Mouse (Mus musculus) neural tube, embryonic 10.5 days (tissue): ENCODE results near the gene Scap.

Experiments
- DNase-seq: peaks from one replicate; pipeline ENCODE4 v3.0.0-alpha.2; 2017; ENCODE audit warnings: low spot score; ENCODE audit errors: extremely low spot score

The Scap gene

GRCm38 (mm10) chr9:110333135-110333895, at the start of gene Scap:
Gene Scap, plus strand, starts transcription at chr9:110333288.
- DNase-seq: peak; percentile 100

- no peak for DNase-seq
Measured at GRCm38 (mm10) chr9:110284075-110284697, 48.9 kb upstream of the Scap start.

- no peak for DNase-seq
Measured at GRCm38 (mm10) chr9:110287321-110287924, 45.7 kb upstream of the Scap start.

GRCm38 (mm10) chr9:110293254-110293718, 39.8 kb upstream of the Scap start:
- no peak for DNase-seq

GRCm38 (mm10) chr9:110293873-110294415, 39.1 kb upstream of the Scap start:
- DNase-seq: no peak

GRCm38 (mm10) chr9:110294786-110295185, 38.3 kb upstream of the Scap start:
- no peak for DNase-seq

- DNase-seq: peak; percentile 87
Measured at GRCm38 (mm10) chr9:110296867-110297627, 36.0 kb upstream of the Scap start.

- no peak for DNase-seq
Measured at GRCm38 (mm10) chr9:110304516-110304915, 28.6 kb upstream of the Scap start.

GRCm38 (mm10) chr9:110304969-110305651, 28.0 kb upstream of the Scap start, which contains the start of gene Elp6:
Gene Elp6, plus strand, starts transcription at chr9:110305173.
- DNase-seq: peak; percentile 95

GRCm38 (mm10) chr9:110306371-110306770, 26.7 kb upstream of the Scap start:
- no peak for DNase-seq

- DNase-seq: no peak
Measured at GRCm38 (mm10) chr9:110314706-110315105, 18.4 kb upstream of the Scap start.

- DNase-seq: no peak
Measured at GRCm38 (mm10) chr9:110315410-110315809, 17.7 kb upstream of the Scap start.

- no peak for DNase-seq
Measured at GRCm38 (mm10) chr9:110315904-110316303, 17.2 kb upstream of the Scap start.

GRCm38 (mm10) chr9:110316503-110316902, 16.6 kb upstream of the Scap start:
- DNase-seq: no peak

- no peak for DNase-seq
Measured at GRCm38 (mm10) chr9:110320769-110321168, 12.3 kb upstream of the Scap start.

GRCm38 (mm10) chr9:110322972-110323371, 10.1 kb upstream of the Scap start:
- no peak for DNase-seq

GRCm38 (mm10) chr9:110324181-110324580, 8.9 kb upstream of the Scap start:
- no peak for DNase-seq

GRCm38 (mm10) chr9:110328178-110328577, 4.9 kb upstream of the Scap start:
- DNase-seq: no peak

GRCm38 (mm10) chr9:110328946-110329630, 4.0 kb upstream of the Scap start:
- no peak for DNase-seq

- DNase-seq: no peak
Measured at GRCm38 (mm10) chr9:110329655-110330054, 3.4 kb upstream of the Scap start.
